Mouse (Mus musculus): ENCODE results near the gene Arfgap3. TPM values are rescaled to one million over a fixed set of nuclear protein-coding genes. Genes with fewer than 3 reads are reported as not detected.
A peak's percentile ranks its signal among the peaks of the same experiment; 100 is the strongest.

Arfgap3 gene
- polyA plus RNA-seq, 1 experiment from 2014 or later, result 36.2 TPM

- Histone ChIP-seq H3K4me3 (replicated peaks; ENCODE audit: low read depth, low read length) (no peak overlapping the region), H3K4me1 (replicated peaks; ENCODE audit: insufficient read depth, low read length) (no peaks in the 10 kb centered on the region), H3K9ac (ENCODE audit: low read depth, low read length) (no peak overlapping the region), H3K4me2 (ENCODE audit: low read length) (no peak overlapping the region), H3K9me3 (replicated peaks; ENCODE audit: low read length) (no peaks in the 10 kb centered on the region), H3K36me3 (ENCODE audit: insufficient read depth, low read length) (no peaks in the 10 kb centered on the region), H3K27me3 (ENCODE audit: insufficient read depth, low read length) (no peaks in the 10 kb centered on the region), H3K27ac (no peak overlapping the region)
- ATAC-seq (replicated peaks; ENCODE audit: low FRiP score, low read depth), result no peak
- WGBS, result 13% methylated on average over 1 of the region's 1 CpGs
- no peak for DNase-seq (ENCODE audit: low spot score)
- TF ChIP-seq CTCF (IDR thresholded peaks at IDR 0.05; ENCODE audit: low read depth), result no peak
These were observed 84.8 kb downstream of the Arfgap3 start for GRCm38 (mm10) chr15:83265269-83265668.

GRCm38 (mm10) chr15:83263405-83263804 is 86.6 kb downstream of the Arfgap3 start:
- H3K9ac ChIP-seq (ENCODE audit: low read depth, low read length), result no peak overlapping the region
- H3K27me3 ChIP-seq (ENCODE audit: insufficient read depth, low read length), result no peaks in the 10 kb centered on the region
- no peak overlapping the region for H3K27ac ChIP-seq
- H3K9me3 ChIP-seq (replicated peaks; ENCODE audit: low read length), result no peaks in the 10 kb centered on the region
- no peak overlapping the region for H3K4me2 ChIP-seq (ENCODE audit: low read length)
- no peak for TF ChIP-seq CTCF (IDR thresholded peaks at IDR 0.05; ENCODE audit: low read depth)
- H3K4me3 ChIP-seq (replicated peaks; ENCODE audit: low read depth, low read length), result no peak overlapping the region
- H3K36me3 ChIP-seq (ENCODE audit: insufficient read depth, low read length), result no peaks in the 10 kb centered on the region
- H3K4me1 ChIP-seq (replicated peaks; ENCODE audit: insufficient read depth, low read length), result no peaks in the 10 kb centered on the region
- 83% methylated on average over 5 of the region's 5 CpGs for WGBS
- DNase-seq (ENCODE audit: low spot score) (no peak), ATAC-seq (replicated peaks; ENCODE audit: low FRiP score, low read depth) (no peak)

- Histone ChIP-seq H3K4me1 (replicated peaks; ENCODE audit: insufficient read depth, low read length) (0 out of 2 replicates have a peak, but pooled peaks cover 7% of the 10 kb centered on the region), H3K9ac (ENCODE audit: low read depth, low read length) (no peak overlapping the region), H3K27me3 (ENCODE audit: insufficient read depth, low read length) (no peaks in the 10 kb centered on the region), H3K9me3 (replicated peaks; ENCODE audit: low read length) (no peaks in the 10 kb centered on the region), H3K4me2 (ENCODE audit: low read length) (no peak overlapping the region), H3K4me3 (replicated peaks; ENCODE audit: low read depth, low read length) (no peak overlapping the region), H3K27ac (0 out of 2 replicates have a peak overlapping the region, but pooled peaks have one; percentile 19), H3K36me3 (ENCODE audit: insufficient read depth, low read length) (no peaks in the 10 kb centered on the region)
- WGBS, result 57% methylated on average over 13 of the region's 13 CpGs
- TF ChIP-seq CTCF (IDR thresholded peaks at IDR 0.05; ENCODE audit: low read depth), result no peak
- ATAC-seq (replicated peaks; ENCODE audit: low FRiP score, low read depth) (no peak), DNase-seq (ENCODE audit: low spot score) (peak; percentile 57)
These were observed 92.1 kb downstream of the Arfgap3 start for GRCm38 (mm10) chr15:83257906-83258305.

- no peaks in the 10 kb centered on the region for H3K9me3 ChIP-seq (replicated peaks; ENCODE audit: low read length)
- ATAC-seq (replicated peaks; ENCODE audit: low FRiP score, low read depth), result no peak
- no peak for DNase-seq (ENCODE audit: low spot score)
- H3K4me3 ChIP-seq (replicated peaks; ENCODE audit: low read depth, low read length), result no peak overlapping the region
- H3K27ac ChIP-seq, result peak overlapping the region; percentile 75
- no peak overlapping the region for H3K4me2 ChIP-seq (ENCODE audit: low read length)
- no peaks in the 10 kb centered on the region for H3K36me3 ChIP-seq (ENCODE audit: insufficient read depth, low read length)
- H3K9ac ChIP-seq (ENCODE audit: low read depth, low read length), result no peak overlapping the region
- no peak for TF ChIP-seq CTCF (IDR thresholded peaks at IDR 0.05; ENCODE audit: low read depth)
- H3K4me1 ChIP-seq (replicated peaks; ENCODE audit: insufficient read depth, low read length), result 0 out of 2 replicates have a peak, but pooled peaks cover 7% of the 10 kb centered on the region
- no peaks in the 10 kb centered on the region for H3K27me3 ChIP-seq (ENCODE audit: insufficient read depth, low read length)
- 64% methylated on average over 4 of the region's 4 CpGs for WGBS
These were observed 93.6 kb downstream of the Arfgap3 start for GRCm38 (mm10) chr15:83256491-83256890.

GRCm38 (mm10) chr15:83255944-83256343 is 94.1 kb downstream of the Arfgap3 start:
- Histone ChIP-seq H3K36me3 (ENCODE audit: insufficient read depth, low read length) (no peaks in the 10 kb centered on the region), H3K4me2 (ENCODE audit: low read length) (no peak overlapping the region), H3K4me1 (replicated peaks; ENCODE audit: insufficient read depth, low read length) (0 out of 2 replicates have a peak, but pooled peaks cover 7% of the 10 kb centered on the region), H3K9me3 (replicated peaks; ENCODE audit: low read length) (no peaks in the 10 kb centered on the region), H3K27me3 (ENCODE audit: insufficient read depth, low read length) (no peaks in the 10 kb centered on the region), H3K27ac (peak overlapping the region; percentile 75), H3K4me3 (replicated peaks; ENCODE audit: low read depth, low read length) (no peak overlapping the region), H3K9ac (ENCODE audit: low read depth, low read length) (no peak overlapping the region)
- DNase-seq (ENCODE audit: low spot score) (peak; percentile 29), ATAC-seq (replicated peaks; ENCODE audit: low FRiP score, low read depth) (no peak)
- no peak for TF ChIP-seq CTCF (IDR thresholded peaks at IDR 0.05; ENCODE audit: low read depth)
- WGBS, result 64% methylated on average over 7 of the region's 7 CpGs

GRCm38 (mm10) chr15:83255191-83255782 is 94.8 kb downstream of the Arfgap3 start:
- TF ChIP-seq CTCF (IDR thresholded peaks at IDR 0.05; ENCODE audit: low read depth), result peak; percentile 49
- H3K4me3 ChIP-seq (replicated peaks; ENCODE audit: low read depth, low read length), result no peak overlapping the region
- H3K9me3 ChIP-seq (replicated peaks; ENCODE audit: low read length), result no peaks in the 10 kb centered on the region
- 91% methylated on average over 4 of the region's 4 CpGs for WGBS
- H3K4me1 ChIP-seq (replicated peaks; ENCODE audit: insufficient read depth, low read length), result 0 out of 2 replicates have a peak, but pooled peaks cover 13% of the 10 kb centered on the region
- H3K27ac ChIP-seq, result peak overlapping the region; percentile 75; the same call in 1 of the 2 replicates
- ATAC-seq (replicated peaks; ENCODE audit: low FRiP score, low read depth) (no peak), DNase-seq (ENCODE audit: low spot score) (no peak)
- H3K27me3 ChIP-seq (ENCODE audit: insufficient read depth, low read length), result no peaks in the 10 kb centered on the region
- no peak overlapping the region for H3K4me2 ChIP-seq (ENCODE audit: low read length)
- no peak overlapping the region for H3K9ac ChIP-seq (ENCODE audit: low read depth, low read length)
- H3K36me3 ChIP-seq (ENCODE audit: insufficient read depth, low read length), result no peaks in the 10 kb centered on the region
